Mouse (Mus musculus): Measurements from ENCODE around the gene Lcorl.

DNA sequence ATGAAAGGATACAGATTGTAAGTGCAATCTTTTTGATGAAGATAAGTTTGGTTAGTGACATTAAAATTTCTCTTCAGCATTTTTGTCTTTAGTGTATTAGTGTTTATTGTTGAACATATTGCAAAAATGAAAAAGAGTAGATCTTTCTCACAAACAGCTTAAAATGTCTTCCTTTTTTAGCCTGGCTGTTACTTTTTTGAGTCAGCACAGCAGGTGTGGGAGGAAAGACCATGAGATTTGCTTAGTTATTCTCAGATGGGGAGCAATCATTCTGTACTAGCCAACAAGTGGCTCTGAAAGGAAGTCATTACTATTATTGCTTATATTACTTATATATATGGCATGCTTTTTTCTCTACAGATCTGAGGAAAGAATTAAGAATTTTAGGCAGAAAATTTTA lies 177.5 kb downstream of the Lcorl start:
- no peak for TF ChIP-seq CTCF (conservative IDR thresholded peaks at IDR 0.05; ENCODE audit: insufficient read depth, insufficient read length, low read depth, low read length)
- TF ChIP-seq POLR2A (IDR thresholded peaks at IDR 0.05; ENCODE audit: low read depth, low read length) = no peak

Measured in kidney, adult 2 months (tissue).